Mouse (Mus musculus) right cerebral cortex, postnatal 14 days (tissue): ENCODE measurements around the gene Banf2.
A peak's percentile ranks its signal among the peaks of the same experiment; 100 is the strongest.

Source experiments
- DNase-seq: peaks from one replicate; pipeline ENCODE4 v3.0.0; 2022

The Banf2 gene

GRCm38 (mm10) chr2:144032664-144033063, at the start of gene Banf2:
TSS of gene Banf2 (plus strand) at chr2:144033059.
- no peak for DNase-seq

- no peak for DNase-seq
These were observed 49.4 kb upstream of the Banf2 start for GRCm38 (mm10) chr2:143983482-143983881.

GRCm38 (mm10) chr2:143987485-143987884, 45.4 kb upstream of the Banf2 start:
- no peak for DNase-seq

- DNase-seq: no peak
These were observed 44.8 kb upstream of the Banf2 start for GRCm38 (mm10) chr2:143988016-143988415.

- no peak for DNase-seq
These were observed 41.9 kb upstream of the Banf2 start for GRCm38 (mm10) chr2:143990997-143991396.

- no peak for DNase-seq
These were observed 40.7 kb upstream of the Banf2 start for GRCm38 (mm10) chr2:143991964-143992672.

GRCm38 (mm10) chr2:143992977-143993376, 39.9 kb upstream of the Banf2 start:
- DNase-seq: no peak

GRCm38 (mm10) chr2:144002229-144002984, 30.5 kb upstream of the Banf2 start:
- no peak for DNase-seq

- DNase-seq: no peak
These were observed 29.3 kb upstream of the Banf2 start for GRCm38 (mm10) chr2:144003544-144003943.

GRCm38 (mm10) chr2:144005166-144005955, 27.5 kb upstream of the Banf2 start:
- DNase-seq: no peak

- DNase-seq: no peak
These were observed 26.2 kb upstream of the Banf2 start for GRCm38 (mm10) chr2:144006686-144007085.

GRCm38 (mm10) chr2:144007211-144007610, 25.6 kb upstream of the Banf2 start:
- no peak for DNase-seq

GRCm38 (mm10) chr2:144009081-144009480, 23.8 kb upstream of the Banf2 start:
- DNase-seq: no peak

- DNase-seq: no peak
These were observed 23.1 kb upstream of the Banf2 start for GRCm38 (mm10) chr2:144009551-144010281.

GRCm38 (mm10) chr2:144010282-144011044, 22.4 kb upstream of the Banf2 start:
- peak; percentile 74 for DNase-seq

GRCm38 (mm10) chr2:144011080-144011551, 21.7 kb upstream of the Banf2 start, which contains the start of gene Rrbp1:
TSS of gene Rrbp1 (minus strand) at chr2:144011263.
- peak; percentile 99 for DNase-seq

- DNase-seq: no peak
These were observed 18.8 kb upstream of the Banf2 start for GRCm38 (mm10) chr2:144014051-144014450.

- no peak for DNase-seq
These were observed 18.4 kb upstream of the Banf2 start for GRCm38 (mm10) chr2:144014481-144014880.

- no peak for DNase-seq
These were observed 17.0 kb upstream of the Banf2 start for GRCm38 (mm10) chr2:144015861-144016260.

GRCm38 (mm10) chr2:144019971-144020370, 12.9 kb upstream of the Banf2 start:
- DNase-seq: no peak

GRCm38 (mm10) chr2:144022441-144022840, 10.4 kb upstream of the Banf2 start:
- no peak for DNase-seq

- DNase-seq: no peak
These were observed 7.5 kb upstream of the Banf2 start for GRCm38 (mm10) chr2:144025361-144025760.
